Mouse (Mus musculus) frontal cortex, adult (tissue): Measurements from ENCODE around the gene Sbno2.
"Not testable (repeated sequence)": the region's sequence is repeated elsewhere in the genome, so short reads cannot be mapped to it uniquely, and the experiment has no call there.

Experiments used
- ATAC-seq: cut with Nextera tagmentation; 2 replicates; pipeline ENCODE4 v1.9.2; 2017; ENCODE audit warnings: mild to moderate bottlenecking, moderate library complexity, mixed read lengths; ENCODE audit not compliant: low TSS enrichment

The Sbno2 gene

GRCm38 (mm10) chr10:80057683-80058326 is 47.6 kb downstream of the Sbno2 start:
- no peak for ATAC-seq

DNA sequence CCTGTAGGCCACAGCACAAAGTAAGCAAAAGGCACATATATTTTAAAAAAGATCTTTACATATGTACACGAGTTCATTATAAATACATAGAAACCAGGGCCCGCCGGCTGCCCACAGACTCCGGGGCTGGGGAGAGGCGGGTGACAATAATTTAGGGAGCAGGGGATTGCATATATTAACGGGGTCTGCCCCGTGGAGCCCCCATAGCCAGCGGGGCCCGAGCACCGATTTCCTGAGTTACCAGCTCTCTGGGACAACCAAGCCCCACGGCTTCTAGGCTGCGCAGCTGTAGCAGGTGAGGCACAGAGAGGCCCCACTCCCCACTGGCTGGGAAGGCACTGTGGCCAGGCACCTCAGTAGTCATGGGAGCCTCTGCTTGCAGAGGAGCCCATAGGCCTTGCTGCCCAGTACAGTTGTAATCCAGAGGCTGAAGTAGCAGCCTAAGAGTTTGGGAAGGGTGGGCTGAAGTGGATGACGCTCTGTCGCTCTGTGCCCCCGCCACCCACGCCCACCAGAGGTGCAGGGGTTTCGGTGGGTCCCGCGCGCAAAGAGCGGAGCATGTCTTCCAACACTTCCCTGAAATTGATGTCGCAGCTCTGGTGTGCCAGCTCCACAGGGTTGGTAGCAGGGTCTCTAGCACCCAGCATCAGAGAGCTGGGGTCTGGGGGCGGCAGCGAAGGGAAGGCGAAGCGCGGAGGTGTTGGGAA is 48.2 kb downstream of the Sbno2 start:
- ATAC-seq: no peak

GRCm38 (mm10) chr10:80056506-80056905 is 48.9 kb downstream of the Sbno2 start:
- no peak for ATAC-seq

DNA sequence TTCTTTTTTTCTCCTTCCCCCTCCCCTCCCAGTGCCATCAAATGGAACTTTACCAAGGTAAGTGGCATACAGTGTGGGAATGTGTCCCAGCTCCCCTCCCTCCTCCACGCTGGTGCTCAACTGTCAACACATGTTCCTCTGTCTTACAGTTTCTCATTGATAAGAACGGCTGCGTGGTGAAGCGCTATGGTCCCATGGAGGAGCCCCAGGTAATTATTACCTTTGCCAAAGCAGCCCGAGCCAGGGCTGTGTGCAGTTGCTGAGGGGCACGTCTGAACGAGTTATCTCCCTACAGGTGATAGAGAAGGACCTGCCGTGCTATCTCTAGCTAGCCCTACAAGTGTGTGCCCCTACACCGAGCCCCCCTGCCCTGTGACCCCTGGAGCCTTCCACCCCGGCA is 49.5 kb downstream of the Sbno2 start:
- no peak for ATAC-seq

DNA sequence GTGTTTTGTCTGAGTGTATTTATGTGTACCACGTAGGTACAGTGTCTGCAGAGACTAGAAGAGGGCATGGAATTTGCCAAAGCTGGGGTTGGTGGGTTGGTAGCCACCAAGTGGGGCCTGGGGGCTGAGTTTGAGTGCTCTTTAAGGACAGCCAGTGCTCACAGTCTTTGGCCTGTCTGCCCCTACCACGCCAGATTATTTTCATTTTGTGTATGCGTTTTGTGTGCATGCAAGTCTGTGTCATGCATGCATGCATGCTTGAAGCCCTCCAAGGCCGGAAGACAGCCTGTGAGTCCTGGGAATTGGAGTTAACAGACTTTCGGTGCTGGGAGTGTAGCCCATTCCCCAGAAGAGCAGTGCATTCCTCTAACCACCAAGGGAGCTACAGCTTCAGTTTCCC is 50.0 kb downstream of the Sbno2 start:
- no peak for ATAC-seq

DNA sequence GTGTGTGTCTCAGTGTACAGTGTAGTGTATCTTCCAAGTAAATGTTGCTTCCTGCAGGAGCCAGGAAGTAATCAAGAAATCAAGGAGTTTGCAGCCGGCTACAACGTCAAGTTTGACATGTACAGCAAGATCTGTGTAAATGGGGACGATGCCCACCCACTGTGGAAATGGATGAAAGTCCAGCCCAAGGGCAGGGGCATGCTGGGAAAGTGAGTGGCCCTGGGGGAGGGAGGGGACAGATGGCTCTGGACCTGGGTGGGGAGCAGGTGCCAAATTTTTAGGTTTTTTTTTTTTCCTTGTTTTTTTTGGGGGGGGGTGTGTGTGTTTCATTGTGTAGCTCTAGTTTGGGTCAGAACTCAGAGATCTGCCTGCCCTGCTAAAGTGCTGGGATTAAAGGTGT is 50.5 kb downstream of the Sbno2 start:
- not testable (repeated sequence) for ATAC-seq

DNA sequence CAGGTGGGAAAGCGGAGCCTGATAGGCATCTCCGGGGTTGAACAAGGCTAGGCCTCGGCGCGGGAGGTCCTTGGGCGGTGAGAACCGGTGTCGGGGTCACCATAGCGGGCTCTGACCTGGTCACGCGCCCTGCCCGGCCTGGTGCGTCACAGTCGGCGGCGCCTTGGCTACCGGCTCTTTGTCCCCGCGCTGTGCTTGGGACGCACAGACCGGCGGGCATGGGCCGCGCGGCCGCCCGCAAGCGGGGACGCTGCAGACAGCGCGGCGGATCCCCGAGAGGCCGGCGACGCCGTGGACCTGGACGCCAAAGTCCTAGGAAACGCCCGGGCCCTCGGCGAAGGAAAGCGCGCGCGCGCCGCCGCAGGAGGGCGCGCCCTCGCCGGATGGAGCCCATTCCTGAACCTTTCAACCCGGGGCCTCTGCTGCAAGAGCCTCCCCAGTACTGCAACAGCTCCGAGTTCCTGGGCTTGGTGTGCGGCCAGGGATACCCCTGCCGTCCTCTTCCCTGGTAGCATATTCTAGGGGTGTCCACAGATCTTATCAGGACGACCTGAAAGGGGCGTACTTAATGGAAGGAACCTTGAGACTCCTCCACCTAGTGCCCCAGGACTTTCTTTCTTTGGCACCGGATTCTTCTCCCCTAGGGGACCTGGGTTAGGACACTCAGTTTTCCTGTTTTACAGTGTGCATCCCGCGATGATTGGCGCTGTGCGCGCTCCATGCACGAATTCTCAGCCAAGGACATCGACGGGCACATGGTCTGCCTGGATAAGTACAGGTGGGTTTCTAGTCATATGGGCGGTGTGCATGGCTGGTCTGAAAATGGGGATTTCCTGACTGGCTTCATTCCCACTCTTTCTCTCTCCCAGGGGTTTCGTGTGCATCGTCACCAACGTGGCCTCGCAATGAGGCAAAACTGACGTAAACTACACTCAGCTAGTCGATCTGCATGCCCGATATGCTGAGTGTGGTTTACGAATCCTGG is 51.2 kb downstream of the Sbno2 start:
- peak; percentile 33; the same call in 1 of the 2 replicates for ATAC-seq

DNA sequence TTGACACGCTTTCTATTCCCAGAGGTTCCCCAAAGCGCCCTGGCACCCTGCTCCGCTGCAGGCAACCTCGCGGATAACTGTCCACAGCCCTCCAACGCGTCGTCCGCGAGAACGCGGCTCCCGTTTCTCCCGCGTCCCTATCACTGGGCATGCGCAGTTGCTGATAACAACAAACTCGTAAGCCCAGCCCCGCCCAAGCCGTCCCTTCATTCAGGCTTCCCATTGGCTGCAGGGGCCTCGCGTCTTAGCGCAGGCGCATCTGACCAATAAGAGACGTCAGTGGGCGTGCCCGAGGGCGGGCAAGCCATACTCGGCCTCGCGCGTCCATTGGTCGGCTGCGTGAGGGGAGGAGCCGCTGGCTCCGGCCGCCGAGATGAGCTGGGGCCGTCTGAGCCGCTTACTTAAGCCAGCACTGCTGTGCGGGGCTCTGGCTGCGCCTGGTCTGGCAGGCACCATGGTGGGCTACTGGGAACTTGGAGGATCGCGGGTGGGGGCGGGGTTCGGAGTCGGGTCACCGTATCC is 52.1 kb downstream of the Sbno2 start:
- peak; percentile 92 for ATAC-seq

- no peak for ATAC-seq
Measured at GRCm38 (mm10) chr10:80052374-80052764, 53.0 kb downstream of the Sbno2 start.

DNA sequence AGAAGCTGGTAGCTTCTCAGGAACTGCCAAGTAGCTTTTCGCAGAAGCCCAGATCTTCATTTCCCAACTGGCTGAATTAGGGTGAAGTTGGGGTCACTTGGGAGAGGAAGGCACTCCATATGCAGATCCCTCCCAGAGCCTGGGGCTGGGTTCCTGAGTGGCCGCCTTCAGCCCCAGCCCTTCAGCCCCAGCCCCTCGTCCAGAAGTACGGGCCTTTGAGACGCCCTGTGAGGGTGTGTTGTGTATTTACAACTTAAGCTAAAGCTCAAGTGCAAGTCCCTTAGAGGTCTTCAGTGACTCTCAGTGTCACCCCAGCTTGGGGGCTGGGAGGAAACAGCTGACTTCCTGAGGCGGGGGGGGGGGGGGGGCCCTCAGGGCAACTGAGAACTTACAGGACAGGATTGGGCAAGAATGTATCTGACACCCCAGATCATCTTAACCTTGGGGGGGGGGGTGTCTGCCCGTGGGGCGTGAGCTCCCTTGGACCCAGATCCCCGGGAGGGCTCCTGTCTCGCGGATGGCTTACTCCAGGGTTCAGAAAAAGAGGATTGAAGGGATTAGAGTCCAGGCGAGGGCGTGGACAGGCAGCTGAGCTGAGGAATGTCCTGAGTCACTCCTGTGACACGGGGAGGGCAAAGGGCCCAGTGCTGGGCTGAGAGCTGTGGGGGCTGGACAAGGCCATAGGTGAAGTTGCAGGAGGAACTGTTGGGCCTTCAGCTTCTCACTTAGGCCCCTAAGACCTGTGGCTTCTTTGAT is 53.6 kb downstream of the Sbno2 start:
- no peak for ATAC-seq

- ATAC-seq: no peak
Measured at GRCm38 (mm10) chr10:80050885-80051617, 54.3 kb downstream of the Sbno2 start.

DNA sequence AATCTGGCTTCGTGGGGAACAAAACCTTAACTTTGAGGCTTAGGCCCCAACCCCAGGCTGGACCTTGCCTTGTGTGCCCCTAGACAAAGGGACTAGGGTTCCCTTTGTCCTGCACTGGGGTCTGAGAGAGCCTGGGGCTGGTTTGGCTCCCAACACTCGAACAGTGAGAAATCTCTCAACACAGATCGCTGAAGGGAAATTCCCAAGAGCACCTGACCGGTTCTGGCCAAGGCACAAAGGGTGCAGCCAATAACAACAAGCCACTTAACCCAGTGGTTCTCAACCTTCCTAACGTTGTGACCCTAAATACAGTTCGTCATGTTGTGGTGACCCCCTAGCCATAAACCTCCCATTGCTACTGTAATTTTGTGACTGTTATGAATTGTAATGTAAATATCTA is 55.1 kb downstream of the Sbno2 start:
- ATAC-seq: no peak

- no peak for ATAC-seq
Measured at GRCm38 (mm10) chr10:80048834-80049233, 56.5 kb downstream of the Sbno2 start.

DNA sequence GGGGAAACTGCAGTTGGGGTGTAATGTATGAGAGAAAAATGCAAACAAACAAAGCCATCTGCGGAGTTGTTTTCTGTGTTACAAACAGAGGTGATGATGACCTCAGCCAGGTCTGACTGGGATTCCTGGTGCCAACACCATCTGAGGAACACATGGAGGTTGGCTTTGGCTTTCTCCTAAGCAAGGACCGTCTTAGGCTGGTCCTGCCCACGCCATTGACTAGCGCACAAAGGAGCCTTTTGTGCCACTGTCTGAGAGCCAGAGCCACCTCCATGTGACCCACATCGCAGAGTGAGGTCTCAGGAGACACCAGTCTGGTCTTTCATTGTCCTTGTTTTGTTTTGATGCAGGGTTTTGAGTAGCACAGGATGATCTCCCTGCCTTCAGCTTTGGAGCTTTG is 57.0 kb downstream of the Sbno2 start:
- 0 out of 2 replicates have a peak, but pooled peaks have one; percentile 5 for ATAC-seq

GRCm38 (mm10) chr10:80047041-80047565 is 58.3 kb downstream of the Sbno2 start, which contains the start of gene Gpx4:
Gene Gpx4, plus strand, starts transcription at chr10:80047166.
- no peak for ATAC-seq

GRCm38 (mm10) chr10:80045766-80046165 is 59.6 kb downstream of the Sbno2 start:
- no peak for ATAC-seq

GRCm38 (mm10) chr10:80045364-80045763 is 60.0 kb downstream of the Sbno2 start:
- not testable (repeated sequence) for ATAC-seq

GRCm38 (mm10) chr10:80044087-80044486 is 61.3 kb downstream of the Sbno2 start:
- ATAC-seq: no peak

- not testable (repeated sequence) for ATAC-seq
Measured at GRCm38 (mm10) chr10:80041409-80042060, 63.8 kb downstream of the Sbno2 start.

GRCm38 (mm10) chr10:80039559-80039979 is 65.8 kb downstream of the Sbno2 start, which contains the start of gene Polr2e:
Gene Polr2e, minus strand, starts transcription at chr10:80039795.
- peak; percentile 95 for ATAC-seq
